Comparison of ENCODE assay signal across 8 mouse cellular contexts in genomic region chr1:91366215-91367108, GRCm38 (mm10). TPM values are rescaled to one million over a fixed set of nuclear protein-coding genes. Genes with fewer than 3 reads are reported as not detected.
DNase-seq lines count a peak whose midpoint lies in the region; ATAC-seq lines count a peak whose summit lies in the region.

TSS of gene Erfe (plus strand) at chr1:91366430.

- H3K9me3 ChIP-seq in hindbrain, embryonic 13.5 days = peaks cover 7% of the 10 kb centered on the region; the same call in 1 of the 2 replicates
- H3K9me3 ChIP-seq in limb, embryonic 12.5 days = peaks cover 5% of the 10 kb centered on the region
- 0 out of 2 replicates have a peak, but pooled peaks cover 8% of the 10 kb centered on the region for H3K9me3 ChIP-seq in midbrain, embryonic 13.5 days

- H3K4me1 ChIP-seq in hindbrain, embryonic 13.5 days (replicated peaks) = peaks cover 9% of the 10 kb centered on the region
- H3K4me1 ChIP-seq in limb, embryonic 12.5 days (replicated peaks) = peaks cover 14% of the 10 kb centered on the region; the same call in 1 of the 2 replicates
- peaks cover 9% of the 10 kb centered on the region for H3K4me1 ChIP-seq in midbrain, embryonic 13.5 days (replicated peaks)

- H3K4me2 ChIP-seq in hindbrain, embryonic 13.5 days = peak within 1 kb of the TSS; percentile 64
- H3K4me2 ChIP-seq in limb, embryonic 12.5 days = peak within 1 kb of the TSS; percentile 90
- peak within 1 kb of the TSS; percentile 66 for H3K4me2 ChIP-seq in midbrain, embryonic 13.5 days (replicated peaks)

- peak; percentile 28 to 48 for DNase-seq in cerebellum, adult 18-20 months
- no peak for DNase-seq in cerebellum, adult 8-10 months
- peak; percentile 16 for DNase-seq in brain, adult 2 months (ENCODE audit: low read depth, low spot score)
- DNase-seq in forelimb bud, embryonic 11.5 days (ENCODE audit: low read depth, low spot score) = peak; percentile 43
- DNase-seq in spleen, postnatal 14 days (ENCODE audit: low spot score in 2 of 2) = peak; percentile 76 to 84

- peak within 1 kb of the TSS; percentile 38 for H3K4me3 ChIP-seq in hindbrain, embryonic 13.5 days
- peak within 1 kb of the TSS; percentile 45 for H3K4me3 ChIP-seq in limb, embryonic 12.5 days (replicated peaks)
- H3K4me3 ChIP-seq in midbrain, embryonic 13.5 days (replicated peaks) = peak within 1 kb of the TSS; percentile 41

- under 1% methylated on average over 65 of the region's 68 CpGs for WGBS in hindbrain, embryonic 13.5 days
- under 1% methylated on average over 68 of the region's 68 CpGs for WGBS in limb, embryonic 12.5 days
- WGBS in midbrain, embryonic 13.5 days = under 1% methylated on average over 61 of the region's 68 CpGs

- peak; percentile 57; the same call in 1 of the 2 replicates for ATAC-seq in hindbrain, embryonic 13.5 days (ENCODE audit: low FRiP score)
- peak; percentile 43; the same call in 1 of the 2 replicates for ATAC-seq in limb, embryonic 12.5 days (ENCODE audit: insufficient number of reproducible peaks, insufficient read depth, low FRiP score, low TSS enrichment, low read depth)
- peak; percentile 59 for ATAC-seq in midbrain, embryonic 13.5 days

- H3K27me3 ChIP-seq in hindbrain, embryonic 13.5 days = peaks cover 30% of the 10 kb centered on the region
- peaks cover 23% of the 10 kb centered on the region for H3K27me3 ChIP-seq in limb, embryonic 12.5 days
- H3K27me3 ChIP-seq in midbrain, embryonic 13.5 days = peaks cover 33% of the 10 kb centered on the region

- peaks cover 25% of the 10 kb centered on the region for H3K36me3 ChIP-seq in hindbrain, embryonic 13.5 days
- peaks cover 22% of the 10 kb centered on the region for H3K36me3 ChIP-seq in limb, embryonic 12.5 days
- H3K36me3 ChIP-seq in midbrain, embryonic 13.5 days = peaks cover 22% of the 10 kb centered on the region

- no peak within 1 kb of the TSS for H3K27ac ChIP-seq in hindbrain, embryonic 13.5 days
- H3K27ac ChIP-seq in limb, embryonic 12.5 days = no peak within 1 kb of the TSS
- no peak within 1 kb of the TSS for H3K27ac ChIP-seq in midbrain, embryonic 13.5 days

- peak within 1 kb of the TSS; percentile 67 for H3K9ac ChIP-seq in hindbrain, embryonic 13.5 days
- peak within 1 kb of the TSS; percentile 66 for H3K9ac ChIP-seq in limb, embryonic 12.5 days (replicated peaks)
- H3K9ac ChIP-seq in midbrain, embryonic 13.5 days (replicated peaks) = peak within 1 kb of the TSS; percentile 62

RNA-seq across cellular contexts. Expression of gene Erfe, which starts in this region (rescaled TPM):
- polyA plus RNA-seq in hindbrain, embryonic 13.5 days (2015; fragmentation: Nextera tagmentation; extraction: Ambion mirVana) = 0.22 and 0.45 TPM in 2 replicates
- polyA plus RNA-seq in limb, embryonic 12.5 days (2016; fragmentation: Nextera tagmentation; extraction: Ambion mirVana) = 1.5 and 1.6 TPM in 2 replicates
- polyA plus RNA-seq in midbrain, embryonic 13.5 days (2015; fragmentation: Nextera tagmentation; extraction: Ambion mirVana) = 0.24 and 0.55 TPM in 2 replicates

Comparison
In these comparisons a context has a peak if more than half of its experiments do, and no peak if none do; other contexts are left out.
1. Peak in ATAC-seq, H3K4me3 ChIP-seq, H3K9ac ChIP-seq and H3K4me2 ChIP-seq in hindbrain, embryonic 13.5 days; RNA of the gene not detected or under 1 TPM.
2. Peak in ATAC-seq, H3K4me3 ChIP-seq, H3K9ac ChIP-seq and H3K4me2 ChIP-seq in midbrain, embryonic 13.5 days; RNA of the gene not detected or under 1 TPM.